Mouse (Mus musculus) brain, embryonic 14.5 days (tissue): Measurements from ENCODE around the gene Actg2.

Experiments
- CTCF ChIP-seq: fragments of 200-500 bp; IDR thresholded peaks from 2 replicates; pipeline ENCODE4 v1.5.1; 2012; ENCODE audit warnings: inconsistent platforms, mild to moderate bottlenecking, moderate library complexity, borderline replicate concordance; ENCODE audit not compliant: insufficient read depth, insufficient read length; ENCODE audit errors: extremely low read depth
- POLR2A ChIP-seq: fragments of 200-500 bp; IDR thresholded peaks from 2 replicates; pipeline ENCODE4 v1.6.1; 2012; ENCODE audit warnings: mild to moderate bottlenecking, inconsistent platforms, borderline replicate concordance; ENCODE audit not compliant: poor library complexity, insufficient read depth, insufficient read length, severe bottlenecking; ENCODE audit errors: extremely low read depth

DNA sequence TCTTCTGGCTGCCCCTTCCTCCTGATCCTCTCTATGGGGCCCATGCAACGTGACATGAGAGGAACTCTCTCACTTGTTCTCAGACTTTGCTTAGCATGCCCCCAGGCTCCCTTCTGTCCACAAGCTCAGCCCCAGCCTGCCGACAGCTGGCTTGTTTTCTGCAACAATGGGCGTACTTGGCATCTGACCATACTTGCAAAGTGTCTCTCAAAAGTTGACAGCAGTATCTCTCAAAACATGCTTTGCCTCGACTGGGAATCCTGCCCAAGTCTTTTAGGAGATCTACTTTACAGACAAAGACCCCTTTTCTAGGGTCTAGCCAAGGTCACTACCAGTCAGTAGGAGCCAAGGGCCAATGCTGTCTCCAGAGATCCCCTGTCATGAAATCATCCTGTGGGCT, 50.2 kb downstream of the Actg2 start:
- TF ChIP-seq POLR2A (no peak), CTCF (no peak)
